Mouse (Mus musculus) leukemia stem cell, adult 10-12 weeks (primary cell): ENCODE measurements around the gene Gm14406. TPM values are rescaled to one million over a fixed set of nuclear protein-coding genes. Genes with fewer than 3 reads are reported as not detected.

Experiments used
- polyA plus RNA-seq: library from polyadenylated mRNA; stranded (reverse); fragments of >175 nt; gene quantifications from 2 replicates; pipeline ENCODE4 v1.2.3, GENCODE M21; 2012; ENCODE audit warnings: low replicate concordance

Gene Gm14406
- not detected in 2 replicates for polyA plus RNA-seq

GRCm38 (mm10) chr2:177577998-177578397 lies at the start of gene Gm14406:
Gene Gm14406, minus strand, starts transcription at chr2:177578210.

Other genes starting within 250 kb of the Gm14406 start
- not detected in 2 replicates for gene Gm14418, start 179.9 kb downstream of the Gm14406 start, polyA plus RNA-seq
- 0.24 and 0.43 TPM in 2 replicates for gene Zfp970, start 113.5 kb downstream of the Gm14406 start, polyA plus RNA-seq
- not detected in 2 replicates for gene Gm14403, start 80.0 kb downstream of the Gm14406 start, polyA plus RNA-seq
- 0.78 TPM in 1 of 2 replicates, not detected in the other for gene Gm14322, start 181.1 kb upstream of the Gm14406 start, polyA plus RNA-seq